Mouse (Mus musculus) kidney, adult 8-10 months (tissue): ENCODE data around the gene Spty2d1.

Experiments used
- DNase-seq, 2 experiments: peaks; one replicate each; pipeline ENCODE4 v3.0.0; 2022

Gene Spty2d1

DNA sequence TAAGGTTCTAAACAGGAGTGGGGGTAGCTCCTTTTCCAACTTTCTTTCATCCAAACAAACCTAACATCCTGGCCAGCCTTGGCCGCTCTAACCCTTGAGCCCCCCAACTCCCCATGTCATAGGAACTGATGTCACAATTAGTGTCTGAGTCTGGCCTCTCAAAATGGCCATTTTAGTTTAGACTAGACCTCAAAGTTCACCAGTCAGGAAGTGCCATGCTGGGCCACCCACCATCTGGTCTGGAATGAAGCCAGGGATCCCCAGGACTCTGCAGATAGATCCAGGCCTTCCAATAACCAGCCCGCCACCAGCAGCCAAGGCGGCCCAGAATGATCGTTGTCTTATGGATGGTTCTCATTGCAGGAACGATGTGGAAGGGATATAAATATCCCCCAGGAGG, 21.6 kb downstream of the Spty2d1 start:
- no peak for DNase-seq

- DNase-seq = no peak
These were observed 22.3 kb downstream of the Spty2d1 start for GRCm38 (mm10) chr7:46985718-46986505.

- DNase-seq = no peak
These were observed 24.9 kb downstream of the Spty2d1 start, which contains the start of gene Gm9999 for GRCm38 (mm10) chr7:46983280-46983679. TSS of gene Gm9999 (plus strand) at chr7:46983580.

DNA sequence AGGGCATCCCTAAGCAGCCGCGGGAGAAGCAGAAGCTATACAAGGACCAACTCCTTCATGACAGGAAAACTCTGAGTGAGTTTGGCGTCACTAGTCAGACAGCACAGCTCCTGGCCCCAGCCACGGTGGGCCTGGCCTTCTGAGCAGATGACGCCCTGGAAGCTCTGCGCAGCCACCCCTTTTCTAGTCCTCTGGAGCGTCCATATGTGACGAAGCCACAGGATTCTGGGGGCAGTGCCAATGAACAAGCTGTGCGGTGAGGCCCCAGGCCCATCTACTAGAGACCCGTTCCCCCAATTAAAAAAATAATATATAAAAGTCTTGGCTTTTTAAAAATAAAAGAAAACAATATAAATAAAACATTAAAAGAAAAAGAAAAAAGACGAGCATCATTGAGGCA, 32.8 kb downstream of the Spty2d1 start:
- no peak for DNase-seq

DNA sequence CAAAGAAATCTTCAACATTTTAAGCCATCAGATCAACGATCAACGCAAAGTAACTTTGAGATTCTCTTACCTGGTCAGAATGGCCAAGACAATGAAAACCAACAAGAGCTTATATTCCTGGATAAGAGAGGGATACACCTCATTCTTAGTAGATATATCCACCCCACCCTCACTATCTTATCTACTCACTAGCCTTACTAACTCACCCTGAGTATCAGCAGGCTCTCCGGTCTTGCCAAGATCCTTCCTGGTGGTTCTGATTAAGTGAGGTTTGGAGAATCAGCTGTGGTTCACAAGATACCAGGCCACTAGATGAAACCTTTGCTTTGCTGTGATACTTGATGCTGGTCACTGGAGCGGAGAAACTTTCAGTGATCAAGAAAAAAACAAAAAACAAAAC, 33.6 kb downstream of the Spty2d1 start:
- DNase-seq = no peak

DNA sequence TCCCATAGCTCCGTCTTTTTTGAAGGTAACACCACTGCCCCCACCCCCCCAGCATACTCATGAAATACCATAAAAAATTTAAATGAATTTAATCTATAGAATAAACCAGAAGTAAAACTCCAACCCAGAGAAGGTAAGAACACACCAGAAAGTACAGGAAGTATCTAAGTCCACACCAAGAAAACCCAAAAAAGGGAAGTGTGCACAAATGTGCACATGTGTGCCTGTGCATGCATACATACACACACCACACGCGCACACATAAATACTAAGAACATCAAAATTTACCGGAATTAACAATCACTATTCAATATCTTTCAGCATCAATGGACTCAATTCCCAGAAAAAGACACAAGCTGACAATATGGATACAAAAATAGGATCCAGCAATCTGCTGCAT, 38.3 kb downstream of the Spty2d1 start:
- DNase-seq = no peak

- no peak for DNase-seq
These were observed 44.1 kb downstream of the Spty2d1 start for GRCm38 (mm10) chr7:46964070-46964469.

GRCm38 (mm10) chr7:46962806-46963618, 45.2 kb downstream of the Spty2d1 start:
- peak; percentile 53 to 73 for DNase-seq

GRCm38 (mm10) chr7:46962132-46962531, 46.1 kb downstream of the Spty2d1 start:
- DNase-seq = peak in 1 of 2 experiments; percentile 31

GRCm38 (mm10) chr7:46960991-46961390, 47.2 kb downstream of the Spty2d1 start:
- peak in 1 of 2 experiments; percentile 15 for DNase-seq

GRCm38 (mm10) chr7:46958853-46959252, 49.4 kb downstream of the Spty2d1 start:
- DNase-seq = no peak

- peak; percentile 94 to 97 for DNase-seq
These were observed 50.1 kb downstream of the Spty2d1 start, which contains the start of gene Uevld for GRCm38 (mm10) chr7:46957831-46958691. TSS of gene Uevld (minus strand) at chr7:46958527.
